Mouse (Mus musculus) adrenal gland, adult 2 months (tissue): ENCODE results near the gene Naga. TPM values are rescaled to one million over a fixed set of nuclear protein-coding genes. Genes with fewer than 3 reads are reported as not detected.

ENCODE experiments used
- DNase-seq: peaks from one replicate; pipeline ENCODE4 v3.0.0; 2021
- polyA plus RNA-seq: library from polyadenylated mRNA; depleted of rRNA; stranded (reverse); fragments of >200 nt; gene quantifications from 2 replicates; pipeline ENCODE4 v1.2.3, GENCODE M21; 2012; rRNA removed
- total RNA-seq, 2 experiments: library from RNA; stranded (reverse); gene quantifications; 2 replicates each; pipeline ENCODE4 v1.2.3; 2021

Gene Naga
- total and polyA plus RNA-seq, 3 experiments, result 62.8 to 165 (median 64.0) TPM

GRCm38 (mm10) chr15:82337875-82338274 is 850 bp downstream of the Naga start:
- no peak for DNase-seq

GRCm38 (mm10) chr15:82336629-82337028 is 2.1 kb downstream of the Naga start:
- no peak for DNase-seq

DNA sequence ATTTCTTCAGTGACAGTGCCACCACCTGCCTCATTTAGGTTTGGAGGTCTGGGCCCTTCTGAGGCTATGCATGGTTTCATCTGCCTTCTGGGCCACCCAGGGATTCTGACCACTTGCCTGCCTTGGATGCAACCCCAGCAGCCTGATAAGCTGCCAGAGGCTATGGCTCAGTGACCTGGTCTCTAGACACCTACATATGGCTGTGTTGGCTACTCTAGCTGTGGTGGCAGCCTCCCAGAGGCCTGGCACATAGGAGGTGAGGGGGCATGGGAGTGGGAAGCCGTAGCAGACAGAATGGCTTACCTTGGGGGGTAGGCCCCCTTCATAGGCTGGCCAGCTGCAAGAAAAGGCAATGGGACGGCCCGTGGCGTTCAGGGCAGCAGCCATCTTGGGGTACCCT is 3.5 kb downstream of the Naga start:
- no peak for DNase-seq

DNA sequence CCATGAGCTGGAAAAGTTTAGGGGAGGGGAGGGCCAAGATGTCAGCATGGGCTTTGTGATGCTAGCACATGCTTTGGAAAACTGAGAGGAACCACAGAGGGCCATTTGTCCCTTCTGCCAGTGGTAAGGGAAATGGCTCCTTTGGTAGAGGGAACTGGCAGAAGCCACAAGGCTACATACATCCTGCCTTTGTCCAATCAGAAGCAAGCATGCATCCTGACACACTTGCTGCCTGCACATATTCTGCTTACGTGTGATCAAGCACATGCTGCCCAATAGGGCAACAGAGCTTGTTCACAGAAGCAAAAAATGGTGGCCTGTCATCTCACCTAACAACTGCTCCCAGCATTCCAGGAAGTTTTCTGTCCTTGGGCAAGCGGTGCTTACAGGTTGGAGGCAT is 13.3 kb downstream of the Naga start:
- DNase-seq, result no peak

DNA sequence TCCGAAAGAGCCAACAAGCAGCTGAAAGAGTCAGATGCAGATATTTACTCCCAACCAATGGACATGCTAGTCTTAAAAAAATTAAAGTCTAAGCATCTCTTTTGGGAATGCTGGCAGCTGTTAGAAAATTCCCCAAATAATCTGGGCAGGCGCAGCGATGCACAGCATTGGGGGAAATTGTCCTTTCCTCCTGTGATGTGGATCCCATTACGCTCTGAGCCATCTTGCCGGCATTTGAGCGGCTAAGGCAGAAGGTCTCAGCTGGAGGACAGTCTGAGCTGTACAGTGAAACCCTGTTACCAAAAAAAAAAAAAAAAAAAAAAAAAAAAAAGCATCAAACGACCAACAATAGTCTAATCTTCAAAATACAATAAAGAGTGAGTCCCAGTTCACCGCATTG is 16.5 kb downstream of the Naga start:
- no peak for DNase-seq

GRCm38 (mm10) chr15:82319613-82320012 is 19.1 kb downstream of the Naga start:
- DNase-seq, result no peak

GRCm38 (mm10) chr15:82317839-82318238 is 20.9 kb downstream of the Naga start:
- DNase-seq, result no peak

- DNase-seq, result no peak
Measured at GRCm38 (mm10) chr15:82308416-82308815, 30.3 kb downstream of the Naga start.

- no peak for DNase-seq
Measured at GRCm38 (mm10) chr15:82307107-82307506, 31.6 kb downstream of the Naga start.

DNA sequence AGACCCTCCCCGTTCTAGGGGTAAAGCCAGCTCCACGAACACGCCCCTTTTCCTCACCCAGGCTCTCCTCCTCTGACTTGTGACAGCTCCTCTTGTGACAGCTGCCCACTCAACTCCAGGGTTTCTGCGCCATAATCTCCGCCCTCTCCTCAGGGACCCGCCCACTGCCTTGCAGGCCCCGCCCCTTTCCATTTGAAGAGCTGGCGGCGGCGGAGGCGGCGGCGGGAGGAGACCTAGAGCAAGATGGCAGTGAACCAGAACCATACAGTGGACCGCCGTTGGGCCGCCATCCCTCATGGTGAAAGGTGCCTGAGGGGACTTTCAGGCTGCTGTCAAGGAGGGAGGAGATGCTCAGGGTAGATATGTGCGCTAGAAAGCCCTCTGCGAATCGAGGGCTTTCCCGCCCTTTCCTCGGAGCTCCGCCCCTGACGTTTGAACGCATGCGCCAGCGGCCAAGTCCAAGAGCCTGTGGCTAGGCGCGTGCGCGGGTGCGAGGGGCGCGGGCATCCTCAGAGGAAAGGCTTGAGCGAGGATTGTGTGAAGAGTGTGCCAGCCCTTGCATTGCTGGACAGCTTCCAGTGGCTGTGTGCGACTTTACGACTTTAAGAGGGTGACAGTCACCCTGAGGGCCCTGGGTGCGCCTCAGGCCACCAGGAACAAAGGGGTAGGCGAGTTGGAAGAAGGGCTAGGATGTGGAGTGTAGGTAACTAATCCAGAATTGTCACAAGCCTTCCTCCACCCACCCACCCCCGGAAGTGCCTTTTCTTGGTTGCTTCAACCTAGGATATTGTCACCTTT is 39.8 kb downstream of the Naga start, which contains the start of gene Wbp2nl:
TSS of gene Wbp2nl (plus strand) at position 191 of the 798 bp plus-strand sequence.
- DNase-seq, result no peak

- DNase-seq, result no peak
Measured at GRCm38 (mm10) chr15:82294059-82294458, 44.7 kb downstream of the Naga start.

GRCm38 (mm10) chr15:82293271-82293711 is 45.4 kb downstream of the Naga start:
- DNase-seq, result no peak

DNA sequence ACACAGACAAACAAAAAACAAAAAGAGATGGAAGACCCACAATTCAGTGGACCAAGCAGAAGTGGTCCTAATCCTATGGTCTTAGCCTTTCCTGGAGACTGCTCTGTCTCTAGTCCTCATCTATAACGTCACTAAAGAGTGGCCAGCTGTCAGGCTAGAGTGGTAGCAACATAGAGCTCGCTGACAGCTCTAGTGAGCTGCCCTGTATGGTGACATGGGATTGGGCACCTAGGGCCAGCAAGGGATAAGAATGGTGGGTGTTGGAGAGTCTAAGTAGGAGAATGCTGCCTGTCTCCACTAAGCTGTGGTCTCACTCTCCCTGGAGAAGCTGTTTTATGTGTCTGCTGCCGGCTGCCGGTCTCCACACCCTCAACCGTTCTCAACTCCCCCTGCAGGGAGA is 45.9 kb downstream of the Naga start:
- no peak for DNase-seq

DNA sequence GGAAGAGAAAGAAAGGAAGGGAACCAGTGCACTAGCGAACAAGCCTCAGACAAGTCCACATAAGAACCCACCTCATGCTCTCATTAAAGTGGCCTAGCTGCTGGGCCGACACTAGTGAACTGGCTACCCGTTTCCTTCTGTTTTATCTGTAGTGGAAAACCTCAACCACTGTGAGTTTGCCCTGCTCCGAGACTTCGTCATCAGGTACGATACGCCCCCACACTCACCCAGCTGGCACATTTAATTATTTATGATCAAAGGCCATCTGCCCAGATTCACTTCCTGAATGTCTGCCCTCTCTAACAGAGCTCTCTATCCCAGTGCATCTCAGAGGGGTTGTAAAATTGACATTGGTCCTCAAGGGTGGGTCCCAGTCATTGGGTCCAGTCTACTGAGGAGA is 48.5 kb downstream of the Naga start:
- DNase-seq, result no peak

DNA sequence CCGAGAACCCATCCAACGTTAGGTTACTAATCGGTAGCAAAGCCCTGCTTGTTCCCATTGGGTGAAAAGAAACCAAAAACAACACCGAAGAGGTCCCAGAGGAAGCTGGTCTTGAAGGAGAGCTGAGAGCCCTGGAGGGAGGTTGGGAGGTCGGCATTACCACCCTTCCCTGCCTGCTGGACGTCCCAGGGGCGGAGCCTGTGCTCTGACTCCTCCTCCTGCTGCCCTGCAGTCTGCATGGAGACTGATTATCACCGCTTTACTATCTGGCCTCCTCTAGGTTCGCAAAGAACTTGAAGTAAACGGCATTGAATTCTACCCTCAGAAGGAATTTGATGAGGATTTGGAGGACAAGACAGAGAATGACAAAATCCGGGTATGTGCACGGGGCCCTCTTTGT is 52.6 kb downstream of the Naga start:
- DNase-seq, result no peak

DNA sequence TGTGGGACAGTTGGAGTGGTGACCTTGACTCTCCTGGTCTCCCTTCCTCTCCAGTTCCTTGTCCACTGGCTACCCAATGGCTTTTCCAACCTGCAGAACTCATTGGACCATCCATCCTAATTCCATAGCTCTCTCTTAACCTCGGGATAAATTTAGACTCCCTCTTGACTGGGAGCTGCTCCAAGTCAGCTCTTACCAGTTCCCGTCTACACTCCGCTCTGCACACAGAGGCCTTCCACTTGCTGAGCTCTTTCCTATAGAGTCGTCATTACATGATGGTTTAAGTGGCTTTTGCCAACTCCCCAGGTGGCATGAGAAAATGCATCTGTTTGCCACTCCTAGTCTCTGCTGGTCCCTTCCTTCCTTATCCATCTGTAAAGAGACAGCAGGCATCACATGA is 58.1 kb downstream of the Naga start:
- DNase-seq, result no peak

Other genes starting within 250 kb of the Naga start
- gene Ccdc134, start 211.0 kb downstream of the Naga start, total RNA-seq, result 1 to 10 TPM; 6.2 to 8.5 TPM
- 20.7 and 26.5 TPM in 2 replicates for gene Ccdc134, start 211.0 kb downstream of the Naga start, polyA plus RNA-seq
- gene Srebf2, start 191.7 kb downstream of the Naga start, total RNA-seq, result 100 to 1,000 TPM in 1 of 2 experiments, 10 to 100 TPM in 1; 93.2 to 101 TPM
- gene Srebf2, start 191.7 kb downstream of the Naga start, polyA plus RNA-seq, result 232 and 261 TPM in 2 replicates
- gene Shisa8, start 126.1 kb downstream of the Naga start, total RNA-seq, result under 1 TPM in 1 of 2 experiments, not detected in 1; 0.69 TPM
- gene Shisa8, start 126.1 kb downstream of the Naga start, polyA plus RNA-seq, result 1.3 and 2.5 TPM in 2 replicates
- gene Tnfrsf13c, start 114.6 kb downstream of the Naga start, total RNA-seq, result not detected
- gene Tnfrsf13c, start 114.6 kb downstream of the Naga start, polyA plus RNA-seq, result 0.08 and 0.15 TPM in 2 replicates
- gene Cenpm, start 94.2 kb downstream of the Naga start, total RNA-seq, result 1 to 10 TPM in 1 of 2 experiments, under 1 TPM in 1; 0.93 to 1.9 TPM
- 11.0 and 11.1 TPM in 2 replicates for gene Cenpm, start 94.2 kb downstream of the Naga start, polyA plus RNA-seq
- gene 1500009C09Rik, start 86.5 kb downstream of the Naga start, total RNA-seq, result under 1 TPM; 0.31 to 0.32 TPM
- 0.23 and 0.26 TPM in 2 replicates for gene 1500009C09Rik, start 86.5 kb downstream of the Naga start, polyA plus RNA-seq
- gene Sept3, start 64.0 kb downstream of the Naga start, total RNA-seq, result 1 to 10 TPM; 2.9 to 4.7 TPM
- 2.1 and 2.9 TPM in 2 replicates for gene Sept3, start 64.0 kb downstream of the Naga start, polyA plus RNA-seq
- gene Wbp2nl, start 40.0 kb downstream of the Naga start, total RNA-seq, result not detected
- not detected in 2 replicates for gene Wbp2nl, start 40.0 kb downstream of the Naga start, polyA plus RNA-seq
- 1 to 10 TPM in 1 of 2 experiments, under 1 TPM in 1; 0.40 to 1.1 TPM for gene Pheta2, start within 50 bp of the Naga start, total RNA-seq
- 0.44 and 0.55 TPM in 2 replicates for gene Pheta2, start within 50 bp of the Naga start, polyA plus RNA-seq
- gene Smdt1, start within 50 bp of the Naga start, total RNA-seq, result 100 to 1,000 TPM; 187 to 197 TPM
- 190 and 213 TPM in 2 replicates for gene Smdt1, start within 50 bp of the Naga start, polyA plus RNA-seq
- gene Ndufa6, start 15.4 kb upstream of the Naga start, total RNA-seq, result 100 to 1,000 TPM; 454 to 511 TPM
- gene Ndufa6, start 15.4 kb upstream of the Naga start, polyA plus RNA-seq, result 169 and 274 TPM in 2 replicates
- 10 to 100 TPM; 37.9 to 39.6 TPM for gene Cyp2d22, start 41.3 kb upstream of the Naga start, total RNA-seq
- 51.0 and 66.2 TPM in 2 replicates for gene Cyp2d22, start 41.3 kb upstream of the Naga start, polyA plus RNA-seq
- under 1 TPM in 1 of 2 experiments, not detected in 1; 0.21 TPM for gene Cyp2d11, start 55.1 kb upstream of the Naga start, total RNA-seq
- gene Cyp2d11, start 55.1 kb upstream of the Naga start, polyA plus RNA-seq, result not detected in 2 replicates
- 1 to 10 TPM in 1 of 2 experiments, not detected in 1; 1.5 TPM for gene Cyp2d10, start 68.3 kb upstream of the Naga start, total RNA-seq
- gene Cyp2d10, start 68.3 kb upstream of the Naga start, polyA plus RNA-seq, result 0.73 TPM in 1 of 2 replicates, not detected in the other
- gene Cyp2d9, start 94.5 kb upstream of the Naga start, total RNA-seq, result under 1 TPM; 0.69 to 0.78 TPM
- gene Cyp2d9, start 94.5 kb upstream of the Naga start, polyA plus RNA-seq, result not detected in 2 replicates
- not detected for gene Cyp2d12, start 216.1 kb upstream of the Naga start, total RNA-seq
- not detected in 2 replicates for gene Cyp2d12, start 216.1 kb upstream of the Naga start, polyA plus RNA-seq